Mouse (Mus musculus) forebrain, embryonic 11.5 days (tissue): ENCODE data around the gene Enox1. TPM values are rescaled to one million over a fixed set of nuclear protein-coding genes. Genes with fewer than 3 reads are reported as not detected.

ENCODE experiments used
- ATAC-seq: fragments of 200-750 bp; cut with Nextera tagmentation; replicated peaks from 2 replicates; pipeline ENCODE4 v1.8.0; 2017; ENCODE audit warnings: moderate TSS enrichment; ENCODE audit not compliant: low FRiP score
- DNase-seq: peaks from one replicate; pipeline ENCODE4 v3.0.0-alpha.2; 2017; ENCODE audit warnings: low spot score
- H3K27ac ChIP-seq: fragments of 300-500 bp; sonication (generic); 2 replicates; pipeline ENCODE4 v1.5.1; 2014; ENCODE audit warnings: low read depth, low read length
- H3K27me3 ChIP-seq: fragments of 300-500 bp; sonication (generic); 2 replicates; pipeline ENCODE4 v1.6.1; 2014; ENCODE audit warnings: mild to moderate bottlenecking, low read length, mixed read lengths; ENCODE audit not compliant: control insufficient read depth, insufficient read depth
- H3K36me3 ChIP-seq: fragments of 300-500 bp; sonication (generic); 2 replicates; pipeline ENCODE4 v1.6.1; 2014; ENCODE audit warnings: mild to moderate bottlenecking, low read length, moderate library complexity, mixed read lengths; ENCODE audit not compliant: control insufficient read depth, insufficient read depth
- H3K4me1 ChIP-seq: fragments of 300-500 bp; sonication (generic); replicated peaks from 2 replicates; pipeline ENCODE4 v1.6.1; 2014; ENCODE audit warnings: low read length, mixed read lengths; ENCODE audit not compliant: control insufficient read depth, insufficient read depth
- H3K4me2 ChIP-seq: fragments of 300-500 bp; sonication (generic); 2 replicates; pipeline ENCODE4 v1.6.1; 2014; ENCODE audit warnings: low read depth, mild to moderate bottlenecking, low read length, moderate library complexity, mixed read lengths; ENCODE audit not compliant: severe bottlenecking
- H3K4me3 ChIP-seq: fragments of 300-500 bp; sonication (generic); 2 replicates; pipeline ENCODE4 v1.5.1; 2014; ENCODE audit warnings: low read depth, low read length
- H3K9ac ChIP-seq: fragments of 300-500 bp; sonication (generic); 2 replicates; pipeline ENCODE4 v1.6.1; 2014; ENCODE audit warnings: low read length
- H3K9me3 ChIP-seq: fragments of 300-500 bp; sonication (generic); 2 replicates; pipeline ENCODE4 v1.6.1; 2016; ENCODE audit warnings: low read length, mixed read lengths; ENCODE audit not compliant: control insufficient read depth
- WGBS: fragments of 180-500 bp; shearing (Covaris S2); extraction: QIAGEN DNeasy Blood & Tissue Kit; methylation state at CpG from one replicate; pipeline ENCODE4 v1.1.7; 2014; 5-methylcytosine and 5-hydroxymethylcytosine counted together
- polyA plus RNA-seq: library from polyadenylated mRNA; unstranded; fragments of >200 nt; fragmentation: Nextera tagmentation; extraction: Ambion mirVana; gene quantifications from 2 replicates; pipeline ENCODE4 v1.2.1, GENCODE M21; 2014

Gene Enox1
- polyA plus RNA-seq, 1 experiment from 2014 or later, result 22.6 TPM

GRCm38 (mm10) chr14:77593136-77593838, 436.7 kb downstream of the Enox1 start:
- 65% methylated on average over 11 of the region's 11 CpGs for WGBS
- Histone ChIP-seq H3K36me3 (no peaks in the 10 kb centered on the region; the same call in 1 of the 2 replicates), H3K9me3 (no peaks in the 10 kb centered on the region; the same call in 1 of the 2 replicates), H3K4me2 (no peak overlapping the region), H3K27me3 (no peaks in the 10 kb centered on the region), H3K9ac (no peak overlapping the region), H3K27ac (no peak overlapping the region), H3K4me1 (no peaks in the 10 kb centered on the region), H3K4me3 (no peak overlapping the region)
- ATAC-seq, result no peak; the same call in 1 of the 2 replicates
- DNase-seq, result no peak

GRCm38 (mm10) chr14:77596216-77597175, 439.9 kb downstream of the Enox1 start:
- no peak overlapping the region for H3K4me2 ChIP-seq
- DNase-seq (no peak), ATAC-seq (no peak)
- no peaks in the 10 kb centered on the region for H3K4me1 ChIP-seq
- no peak overlapping the region for H3K9ac ChIP-seq
- no peak overlapping the region for H3K27ac ChIP-seq
- no peaks in the 10 kb centered on the region; the same call in 1 of the 2 replicates for H3K36me3 ChIP-seq
- H3K4me3 ChIP-seq, result no peak overlapping the region
- H3K27me3 ChIP-seq, result no peaks in the 10 kb centered on the region
- H3K9me3 ChIP-seq, result no peaks in the 10 kb centered on the region; the same call in 1 of the 2 replicates
- 89% methylated on average over 14 of the region's 14 CpGs for WGBS

- Histone ChIP-seq H3K4me1 (no peaks in the 10 kb centered on the region), H3K27me3 (no peaks in the 10 kb centered on the region), H3K4me2 (no peak overlapping the region), H3K9me3 (no peaks in the 10 kb centered on the region; the same call in 1 of the 2 replicates), H3K27ac (no peak overlapping the region), H3K9ac (no peak overlapping the region), H3K4me3 (no peak overlapping the region), H3K36me3 (no peaks in the 10 kb centered on the region; the same call in 1 of the 2 replicates)
- DNase-seq, result no peak
- WGBS, result 84% methylated on average over 14 of the region's 14 CpGs
- ATAC-seq, result no peak
Observed at GRCm38 (mm10) chr14:77599016-77599704, 442.6 kb downstream of the Enox1 start.

- H3K27me3 ChIP-seq, result no peaks in the 10 kb centered on the region
- no peak overlapping the region for H3K27ac ChIP-seq
- H3K4me2 ChIP-seq, result no peak overlapping the region
- no peaks in the 10 kb centered on the region; the same call in 1 of the 2 replicates for H3K36me3 ChIP-seq
- no peaks in the 10 kb centered on the region; the same call in 1 of the 2 replicates for H3K9me3 ChIP-seq
- H3K9ac ChIP-seq, result no peak overlapping the region
- no peak for DNase-seq
- H3K4me1 ChIP-seq, result no peaks in the 10 kb centered on the region
- WGBS, result 90% methylated on average over 1 of the region's 1 CpGs
- no peak for ATAC-seq
- H3K4me3 ChIP-seq, result no peak overlapping the region
Observed at GRCm38 (mm10) chr14:77600773-77601172, 444.2 kb downstream of the Enox1 start.

GRCm38 (mm10) chr14:77601446-77601845, 444.9 kb downstream of the Enox1 start:
- ATAC-seq (no peak), DNase-seq (no peak)
- no peaks in the 10 kb centered on the region for H3K4me1 ChIP-seq
- no peak overlapping the region for H3K4me2 ChIP-seq
- H3K9me3 ChIP-seq, result no peaks in the 10 kb centered on the region; the same call in 1 of the 2 replicates
- H3K9ac ChIP-seq, result no peak overlapping the region
- no peak overlapping the region for H3K4me3 ChIP-seq
- 77% methylated on average over 2 of the region's 2 CpGs for WGBS
- no peaks in the 10 kb centered on the region for H3K27me3 ChIP-seq
- H3K36me3 ChIP-seq, result no peaks in the 10 kb centered on the region; the same call in 1 of the 2 replicates
- no peak overlapping the region for H3K27ac ChIP-seq

GRCm38 (mm10) chr14:77608182-77608839, 451.7 kb downstream of the Enox1 start:
- Histone ChIP-seq H3K4me1 (no peaks in the 10 kb centered on the region), H3K4me3 (no peak overlapping the region), H3K27me3 (no peaks in the 10 kb centered on the region), H3K27ac (no peak overlapping the region), H3K4me2 (no peak overlapping the region), H3K36me3 (no peaks in the 10 kb centered on the region), H3K9me3 (no peaks in the 10 kb centered on the region), H3K9ac (no peak overlapping the region)
- DNase-seq, result no peak
- 79% methylated on average over 5 of the region's 5 CpGs for WGBS
- ATAC-seq, result no peak

- DNase-seq (no peak), ATAC-seq (no peak)
- Histone ChIP-seq H3K4me3 (no peak overlapping the region), H3K36me3 (no peaks in the 10 kb centered on the region), H3K9me3 (no peaks in the 10 kb centered on the region), H3K4me2 (no peak overlapping the region), H3K4me1 (no peaks in the 10 kb centered on the region), H3K27me3 (no peaks in the 10 kb centered on the region), H3K27ac (no peak overlapping the region), H3K9ac (no peak overlapping the region)
- WGBS, result 95% methylated on average over 16 of the region's 16 CpGs
Observed at GRCm38 (mm10) chr14:77615201-77615600, 458.6 kb downstream of the Enox1 start.

GRCm38 (mm10) chr14:77617250-77617649, 460.7 kb downstream of the Enox1 start:
- Histone ChIP-seq H3K4me1 (no peaks in the 10 kb centered on the region), H3K36me3 (no peaks in the 10 kb centered on the region), H3K27ac (no peak overlapping the region), H3K4me3 (no peak overlapping the region), H3K27me3 (no peaks in the 10 kb centered on the region), H3K9me3 (no peaks in the 10 kb centered on the region), H3K4me2 (no peak overlapping the region), H3K9ac (no peak overlapping the region)
- DNase-seq (no peak), ATAC-seq (no peak)
- WGBS, result 50% methylated on average over 6 of the region's 6 CpGs
